Mouse (Mus musculus) large intestine, adult 2 months (tissue): ENCODE results near the gene Pla2g2c. TPM values are rescaled to one million over a fixed set of nuclear protein-coding genes. Genes with fewer than 3 reads are reported as not detected.
A peak's percentile ranks its signal among the peaks of the same experiment; 100 is the strongest.

ENCODE experiments used
- DNase-seq: peaks from one replicate; pipeline ENCODE4 v3.0.0-alpha.2; 2012; ENCODE audit warnings: low read depth, low spot score
- WGBS: fragments of 180-500 bp; shearing (Covaris S2); methylation state at CpG from one replicate; pipeline ENCODE4 v1.1.7; 2018; 5-methylcytosine and 5-hydroxymethylcytosine counted together
- polyA plus RNA-seq: library from polyadenylated mRNA; depleted of rRNA; stranded (reverse); fragments of >200 nt; gene quantifications from 2 replicates; pipeline ENCODE4 v1.2.3, GENCODE M21; 2012; rRNA removed

Pla2g2c gene
- polyA plus RNA-seq = 0.27 and 0.45 TPM in 2 replicates

GRCm38 (mm10) chr4:138724354-138725126 lies at the start of gene Pla2g2c:
Gene Pla2g2c (plus strand): TSS chr4:138724792.
- 30% methylated on average over 18 of the region's 18 CpGs for WGBS
- no peak for DNase-seq

DNA sequence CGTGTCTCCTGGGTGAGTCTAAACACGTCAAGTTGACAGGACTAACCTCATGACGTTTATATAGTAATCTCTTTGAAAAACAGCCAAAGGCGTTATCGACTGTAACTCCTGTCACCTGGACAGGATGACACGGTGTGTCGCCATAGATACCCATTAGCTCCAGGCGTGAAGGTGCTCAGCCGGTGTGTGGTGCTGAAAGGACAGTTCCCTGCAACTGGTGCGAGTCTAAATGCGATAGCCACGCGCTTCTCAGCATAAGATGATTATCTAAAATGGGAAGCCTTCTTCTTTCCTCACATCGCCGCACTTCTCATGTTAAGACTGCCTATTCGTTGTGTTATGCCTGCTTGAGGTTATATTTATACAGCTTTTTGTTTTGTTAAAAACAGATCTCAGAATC lies 48.1 kb upstream of the Pla2g2c start:
- 7% methylated on average over 16 of the region's 16 CpGs for WGBS
- DNase-seq = peak; percentile 48

- no peak for DNase-seq
- 30% methylated on average over 16 of the region's 16 CpGs for WGBS
Observed at GRCm38 (mm10) chr4:138677579-138677978, 47.0 kb upstream of the Pla2g2c start.

- no peak for DNase-seq
- WGBS = 74% methylated on average over 4 of the region's 4 CpGs
Observed at GRCm38 (mm10) chr4:138680124-138680523, 44.5 kb upstream of the Pla2g2c start.

DNA sequence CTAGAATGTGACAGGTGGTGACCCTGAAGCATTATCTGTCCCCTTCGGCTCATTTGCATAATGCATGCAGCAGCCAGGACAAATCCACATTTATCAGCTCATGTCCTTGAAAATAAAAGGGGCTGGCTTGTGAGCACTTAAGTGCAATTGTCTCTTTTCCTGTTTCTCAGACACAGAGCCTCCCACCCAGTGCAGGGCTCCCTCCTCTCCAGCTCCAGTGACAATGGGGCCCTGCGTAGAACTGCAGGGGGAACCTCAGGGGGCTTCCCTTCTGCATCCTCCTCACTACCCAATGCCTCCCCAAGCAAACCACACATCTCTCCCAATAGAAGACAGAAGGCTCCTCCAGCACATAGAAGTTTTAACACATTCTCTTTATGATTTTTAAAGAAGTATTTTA lies 41.8 kb upstream of the Pla2g2c start:
- no peak for DNase-seq
- 80% methylated on average over 2 of the region's 2 CpGs for WGBS

DNA sequence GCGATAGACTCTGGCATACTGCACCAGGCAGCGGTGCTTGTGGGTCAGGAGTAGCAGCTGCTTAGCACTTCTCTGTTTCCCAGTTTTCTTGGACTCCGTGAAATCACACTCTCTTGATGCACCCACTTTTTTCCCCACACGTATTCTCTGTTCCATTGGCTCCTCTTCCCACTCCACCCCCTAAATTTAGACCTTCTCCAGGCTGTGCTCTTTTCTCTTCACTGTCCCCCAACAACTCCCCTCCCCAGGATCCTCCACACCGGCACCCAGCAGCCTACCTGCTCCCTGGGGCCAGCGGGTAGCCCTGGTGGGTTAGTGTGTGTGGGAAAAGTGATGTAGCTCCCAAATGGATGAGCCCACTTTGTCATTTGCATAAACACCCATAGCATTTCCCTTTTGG lies 38.8 kb upstream of the Pla2g2c start:
- 82% methylated on average over 6 of the region's 6 CpGs for WGBS
- DNase-seq = no peak

GRCm38 (mm10) chr4:138689094-138689512 lies 35.5 kb upstream of the Pla2g2c start:
- no peak for DNase-seq
- 42% methylated on average over 3 of the region's 3 CpGs for WGBS

GRCm38 (mm10) chr4:138690561-138690960 lies 34.0 kb upstream of the Pla2g2c start:
- WGBS = 18% methylated on average over 4 of the region's 4 CpGs
- no peak for DNase-seq

- WGBS = 20% methylated on average over 19 of the region's 19 CpGs
Observed at GRCm38 (mm10) chr4:138691443-138692181, 33.0 kb upstream of the Pla2g2c start.

DNA sequence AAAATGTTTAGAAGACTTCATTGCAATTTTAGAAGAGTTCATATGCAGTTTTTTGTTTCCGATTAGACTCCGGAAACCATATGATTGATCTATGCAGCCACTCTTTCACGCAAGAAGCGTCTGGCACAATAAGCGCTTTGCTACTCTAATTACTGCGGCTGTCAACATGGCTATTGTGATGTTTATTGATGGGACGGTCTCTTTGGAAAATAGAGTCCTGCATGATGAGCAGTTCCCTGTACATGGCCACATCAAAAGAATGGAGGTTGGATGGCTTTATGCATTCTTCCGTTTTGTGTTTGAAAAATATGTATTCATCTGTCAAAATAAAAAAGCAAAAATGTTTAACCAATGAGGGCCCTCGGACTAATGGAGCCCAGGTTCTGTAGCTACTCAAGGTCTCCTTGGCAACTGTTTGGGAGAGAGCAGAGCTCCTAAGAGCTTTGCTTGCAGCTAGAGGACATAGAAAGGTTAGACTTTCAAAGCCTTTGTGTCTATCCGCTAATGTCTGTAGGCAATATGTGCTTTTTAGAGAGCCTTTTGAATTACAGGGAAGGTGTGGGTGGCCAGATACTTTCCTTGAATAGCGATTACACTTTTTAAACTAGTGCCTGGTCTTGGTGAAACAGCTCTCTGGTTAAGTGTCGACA lies 31.4 kb upstream of the Pla2g2c start:
- WGBS = 78% methylated on average over 12 of the region's 12 CpGs
- DNase-seq = no peak

More at GRCm38 (mm10) chr4:138691443-138692181, 33.0 kb upstream of the Pla2g2c start:
- DNase-seq = no peak

DNA sequence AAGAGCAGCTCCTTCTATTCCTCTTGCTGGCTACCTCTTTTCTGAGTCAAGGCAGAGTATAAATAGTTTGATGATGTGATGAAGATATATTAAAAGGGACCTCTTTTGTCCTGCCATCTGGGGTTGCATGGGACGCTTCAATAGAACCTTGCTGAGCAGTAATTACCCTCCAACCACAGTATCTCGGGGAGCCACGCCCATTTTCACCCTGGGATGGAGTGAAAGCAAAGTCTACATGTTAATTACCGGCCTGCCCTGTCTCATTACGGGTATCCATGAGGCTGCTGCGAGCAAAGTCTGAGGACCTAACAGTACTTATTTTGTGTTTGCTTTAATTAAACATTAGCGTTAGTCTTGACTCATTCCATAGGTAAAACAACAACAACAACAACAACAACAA lies 27.9 kb upstream of the Pla2g2c start:
- DNase-seq = no peak
- 8% methylated on average over 7 of the region's 7 CpGs for WGBS

DNA sequence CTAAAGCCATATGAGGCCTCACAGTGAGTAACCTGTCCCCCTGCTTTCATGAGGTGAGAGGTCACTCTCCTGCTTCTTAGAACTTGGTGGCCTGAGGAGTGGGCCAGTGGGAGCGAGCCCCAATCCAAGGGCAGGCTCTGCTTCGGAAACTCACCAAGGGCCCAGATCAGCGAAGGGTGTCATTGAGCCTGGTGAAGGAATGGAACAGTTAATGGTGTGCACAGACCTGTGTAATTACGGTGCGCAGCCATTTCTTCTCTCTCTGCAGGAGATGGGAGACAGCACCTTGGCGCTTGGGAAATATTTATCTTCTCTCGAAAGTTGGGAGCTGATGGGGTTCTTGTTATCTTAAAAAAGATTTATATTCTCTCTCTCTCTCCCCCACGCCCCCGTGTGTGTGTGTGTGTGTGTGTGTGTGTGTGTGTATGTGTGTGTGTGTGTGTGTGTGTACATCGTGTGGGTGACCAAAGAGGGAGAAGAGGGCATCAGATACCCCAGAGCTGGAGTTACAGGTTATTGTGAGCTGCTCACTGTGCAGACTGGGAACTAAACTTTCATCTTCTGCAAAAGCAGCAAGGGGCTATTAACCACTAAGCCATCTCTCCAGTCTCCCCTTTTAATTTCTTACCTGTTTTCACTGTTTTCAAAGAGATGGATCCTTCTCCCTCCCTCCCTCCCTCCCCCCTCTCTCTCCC lies 27.3 kb upstream of the Pla2g2c start:
- DNase-seq = no peak
- 39% methylated on average over 10 of the region's 10 CpGs for WGBS

GRCm38 (mm10) chr4:138698296-138698695 lies 26.3 kb upstream of the Pla2g2c start:
- DNase-seq = no peak
- 79% methylated on average over 2 of the region's 2 CpGs for WGBS

DNA sequence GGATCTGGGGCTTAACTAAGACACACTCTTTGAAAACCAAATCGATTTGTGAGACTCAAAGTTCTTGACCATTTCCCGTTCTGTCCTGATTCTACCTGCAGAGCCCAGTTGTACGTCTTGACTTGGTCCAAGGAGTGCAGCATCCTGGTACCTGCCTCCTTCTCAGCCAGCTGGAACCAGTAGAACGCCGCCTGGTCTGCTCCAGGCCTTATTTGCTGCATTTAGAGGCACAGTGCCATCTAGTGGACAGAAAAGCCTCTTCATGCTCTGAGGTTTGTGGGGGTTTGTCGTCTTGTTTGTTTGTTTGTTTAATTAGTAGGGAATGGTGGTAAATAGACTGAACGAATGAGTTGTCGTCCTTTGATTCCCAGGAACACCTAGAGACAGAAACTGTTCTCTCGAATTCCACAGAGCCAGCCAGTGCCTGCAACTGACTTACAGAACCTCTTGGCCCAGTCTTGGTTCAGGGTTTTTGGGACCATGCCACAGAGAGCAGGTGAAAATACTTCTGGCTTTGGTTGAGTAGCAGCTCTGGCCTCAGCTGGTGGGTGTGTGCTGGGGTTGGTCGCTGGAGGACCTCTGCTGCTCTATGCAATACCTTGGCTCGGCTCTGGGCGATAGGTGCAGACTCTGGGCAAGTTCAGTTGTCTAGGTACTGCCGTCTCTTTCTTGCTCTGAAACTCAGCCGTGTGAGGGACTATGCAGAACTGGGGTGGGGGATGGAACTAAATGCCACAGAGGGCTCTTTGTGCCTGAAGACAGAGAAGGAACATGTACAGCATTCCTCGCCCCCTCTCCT lies 24.2 kb upstream of the Pla2g2c start:
- 21% methylated on average over 15 of the region's 15 CpGs for WGBS
- DNase-seq = no peak

GRCm38 (mm10) chr4:138701111-138701510 lies 23.5 kb upstream of the Pla2g2c start:
- no peak for DNase-seq
- WGBS = 77% methylated on average over 8 of the region's 8 CpGs

DNA sequence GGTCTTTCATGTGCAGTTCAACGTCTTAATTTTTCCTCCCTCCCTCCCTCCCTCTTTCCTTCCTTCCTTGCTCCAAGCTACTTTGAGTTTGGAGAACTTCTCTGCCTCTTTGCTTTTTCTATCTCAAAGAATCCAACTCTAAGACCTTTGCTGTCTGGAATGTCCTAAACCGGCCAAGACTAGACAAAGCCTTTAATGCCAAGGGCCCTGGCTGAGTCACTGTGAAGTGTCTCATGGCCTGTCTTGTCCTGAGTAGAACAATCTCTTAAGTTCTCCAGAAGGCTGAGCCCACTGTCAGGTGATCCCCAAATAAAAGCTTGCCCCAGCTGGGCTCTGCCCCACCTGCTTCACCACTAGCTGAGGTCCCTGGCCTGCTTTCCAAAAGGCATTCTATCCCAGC lies 22.6 kb upstream of the Pla2g2c start:
- no peak for DNase-seq
- WGBS = 54% methylated on average over 2 of the region's 2 CpGs

GRCm38 (mm10) chr4:138702528-138702927 lies 22.1 kb upstream of the Pla2g2c start:
- WGBS = 23% methylated on average over 8 of the region's 8 CpGs
- no peak for DNase-seq

GRCm38 (mm10) chr4:138703591-138703990 lies 21.0 kb upstream of the Pla2g2c start:
- DNase-seq = no peak
- 66% methylated on average over 7 of the region's 7 CpGs for WGBS

- WGBS = 77% methylated on average over 4 of the region's 4 CpGs
- DNase-seq = no peak
Observed at GRCm38 (mm10) chr4:138704169-138704568, 20.4 kb upstream of the Pla2g2c start.
